Mouse (Mus musculus): Measurements from ENCODE around the gene Oasl1. TPM values are rescaled to one million over a fixed set of nuclear protein-coding genes. Genes with fewer than 3 reads are reported as not detected.

Oasl1 gene
- polyA plus RNA-seq, 1 experiment, result 20.1 TPM

DNA sequence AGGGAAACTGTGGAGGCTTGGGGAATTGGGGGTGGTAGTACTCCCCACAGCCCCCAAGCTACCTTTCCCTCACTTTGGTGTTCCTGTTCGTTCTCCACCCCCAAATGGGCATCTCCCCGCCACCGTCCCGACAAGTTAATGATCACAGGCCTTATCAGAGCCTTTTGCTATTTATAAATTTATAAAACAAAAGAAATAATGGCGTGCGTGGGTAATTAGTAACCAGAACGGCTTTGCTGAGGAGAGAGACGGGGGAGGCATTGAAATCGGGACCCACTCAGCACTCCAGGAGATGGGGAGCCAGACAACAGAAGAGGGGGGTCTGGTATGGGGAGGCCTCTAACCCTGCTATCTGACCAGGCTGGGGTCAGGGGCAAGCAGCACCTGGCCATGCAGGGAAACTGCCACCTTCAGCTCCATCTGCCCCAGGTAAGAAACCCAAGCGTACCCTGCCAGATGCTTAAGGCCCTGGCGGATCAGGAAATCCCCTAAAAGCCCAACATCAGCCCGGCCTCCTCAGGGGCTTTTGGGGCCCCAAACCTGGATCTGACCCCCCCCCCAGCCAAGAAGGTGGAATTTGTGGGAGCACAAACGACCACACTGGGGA, 46.7 kb downstream of the Oasl1 start:
- Histone ChIP-seq H3K27me3 (ENCODE audit: control insufficient read depth, insufficient read depth, low read length) (no peaks in the 10 kb centered on the region), H3K36me3 (ENCODE audit: control insufficient read depth, insufficient read depth, low read length) (no peaks in the 10 kb centered on the region), H3K4me1 (replicated peaks; ENCODE audit: control insufficient read depth, insufficient read depth, low read length) (0 out of 2 replicates have a peak, but pooled peaks cover 5% of the 10 kb centered on the region), H3K27ac (ENCODE audit: control insufficient read depth, insufficient read depth, low read length) (no peak overlapping the region), H3K4me3 (ENCODE audit: control insufficient read depth, insufficient read depth, low read length) (no peak overlapping the region)
- TF ChIP-seq POLR2A (IDR thresholded peaks at IDR 0.05; ENCODE audit: control insufficient read depth, extremely low read depth, insufficient read depth, low read length, poor library complexity), result no peak
- no peak for TF ChIP-seq CTCF (IDR thresholded peaks at IDR 0.05; ENCODE audit: borderline replicate concordance, control insufficient read depth, extremely low read depth, insufficient read depth, low read length, poor library complexity)
- 91% methylated on average over 13 of the region's 13 CpGs for WGBS
- DNase-seq, result no peak

DNA sequence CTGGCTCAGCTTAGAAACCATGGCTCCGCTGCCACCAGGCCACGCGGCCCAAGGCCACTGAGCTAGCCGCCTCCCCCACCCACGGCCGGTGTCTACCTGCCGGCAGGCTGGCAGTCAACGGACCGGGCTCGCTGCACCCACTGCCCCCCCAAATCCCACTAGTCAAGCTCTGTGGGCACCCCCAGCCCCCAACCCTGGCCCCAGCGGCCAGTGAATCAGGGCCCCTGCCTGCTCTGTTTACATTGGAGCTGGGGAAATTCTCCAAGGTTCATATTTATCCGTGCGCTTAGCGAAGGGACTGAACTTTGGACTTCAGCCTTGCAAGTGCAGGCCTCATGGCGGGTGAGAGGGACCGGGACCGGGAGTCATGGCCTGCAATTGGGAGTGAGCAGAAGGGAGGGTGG, 47.8 kb downstream of the Oasl1 start, which contains the start of gene Hnf1a:
TSS of gene Hnf1a (minus strand) at position 271 of the 404 bp plus-strand sequence.
- Histone ChIP-seq H3K4me3 (ENCODE audit: control insufficient read depth, insufficient read depth, low read length) (no peak within 1 kb of the TSS), H3K27ac (ENCODE audit: control insufficient read depth, insufficient read depth, low read length) (no peak within 1 kb of the TSS), H3K27me3 (ENCODE audit: control insufficient read depth, insufficient read depth, low read length) (no peaks in the 10 kb centered on the region), H3K36me3 (ENCODE audit: control insufficient read depth, insufficient read depth, low read length) (no peaks in the 10 kb centered on the region), H3K4me1 (replicated peaks; ENCODE audit: control insufficient read depth, insufficient read depth, low read length) (no peaks in the 10 kb centered on the region)
- WGBS, result 95% methylated on average over 17 of the region's 17 CpGs
- TF ChIP-seq POLR2A (IDR thresholded peaks at IDR 0.05; ENCODE audit: control insufficient read depth, extremely low read depth, insufficient read depth, low read length, poor library complexity) (no peak), CTCF (IDR thresholded peaks at IDR 0.05; ENCODE audit: borderline replicate concordance, control insufficient read depth, extremely low read depth, insufficient read depth, low read length, poor library complexity) (no peak)
- no peak for DNase-seq

DNA sequence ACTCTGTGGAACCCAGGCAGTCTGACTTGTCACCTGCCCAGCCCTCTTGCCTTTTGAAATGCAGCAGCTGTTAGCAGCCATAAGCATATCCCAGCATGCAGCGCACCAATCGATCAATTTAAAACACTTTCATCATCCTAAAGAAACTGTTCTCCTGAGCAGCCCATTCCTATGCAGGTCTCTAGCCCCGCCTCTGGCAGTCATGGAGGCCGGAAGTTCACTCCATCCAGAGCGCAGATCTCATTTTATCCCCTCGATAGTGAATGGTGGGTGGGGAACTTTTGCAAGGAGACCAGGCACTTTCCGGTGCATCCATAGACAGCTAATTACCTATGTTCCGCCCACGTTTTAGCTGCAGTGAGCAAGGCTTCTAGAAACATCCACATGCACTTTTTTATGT, 49.2 kb downstream of the Oasl1 start:
- DNase-seq, result no peak
- no peak for TF ChIP-seq CTCF (IDR thresholded peaks at IDR 0.05; ENCODE audit: borderline replicate concordance, control insufficient read depth, extremely low read depth, insufficient read depth, low read length, poor library complexity)
- TF ChIP-seq POLR2A (IDR thresholded peaks at IDR 0.05; ENCODE audit: control insufficient read depth, extremely low read depth, insufficient read depth, low read length, poor library complexity), result no peak
- WGBS, result 94% methylated on average over 9 of the region's 9 CpGs
- Histone ChIP-seq H3K36me3 (ENCODE audit: control insufficient read depth, insufficient read depth, low read length) (no peaks in the 10 kb centered on the region), H3K27ac (ENCODE audit: control insufficient read depth, insufficient read depth, low read length) (no peak overlapping the region), H3K4me1 (replicated peaks; ENCODE audit: control insufficient read depth, insufficient read depth, low read length) (no peaks in the 10 kb centered on the region), H3K27me3 (ENCODE audit: control insufficient read depth, insufficient read depth, low read length) (no peaks in the 10 kb centered on the region), H3K4me3 (ENCODE audit: control insufficient read depth, insufficient read depth, low read length) (no peak overlapping the region)

DNA sequence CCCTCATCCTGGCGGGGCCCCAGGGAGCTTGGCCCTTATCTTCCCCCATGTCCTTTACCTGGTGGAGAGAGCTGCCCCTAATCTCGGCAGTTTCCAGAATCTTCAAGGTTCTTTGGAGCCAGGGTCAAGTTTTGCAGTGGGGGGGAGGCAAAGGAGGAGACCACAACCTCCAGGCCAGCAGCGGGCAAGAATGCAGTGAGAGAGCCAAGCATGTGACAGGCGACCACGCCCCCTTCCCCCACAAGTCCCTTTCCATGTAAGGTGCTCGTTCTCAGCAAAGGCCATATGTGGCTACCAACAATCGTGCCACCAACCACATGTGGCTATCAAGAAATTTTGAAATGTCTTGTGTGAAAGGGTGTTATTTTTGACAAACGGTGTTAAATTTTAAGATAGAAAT, 50.1 kb downstream of the Oasl1 start:
- no peak for DNase-seq
- 86% methylated on average over 8 of the region's 8 CpGs for WGBS
- H3K27ac ChIP-seq (ENCODE audit: control insufficient read depth, insufficient read depth, low read length), result no peak overlapping the region
- no peaks in the 10 kb centered on the region for H3K4me1 ChIP-seq (replicated peaks; ENCODE audit: control insufficient read depth, insufficient read depth, low read length)
- H3K4me3 ChIP-seq (ENCODE audit: control insufficient read depth, insufficient read depth, low read length), result no peak overlapping the region
- TF ChIP-seq CTCF (IDR thresholded peaks at IDR 0.05; ENCODE audit: borderline replicate concordance, control insufficient read depth, extremely low read depth, insufficient read depth, low read length, poor library complexity) (no peak), POLR2A (IDR thresholded peaks at IDR 0.05; ENCODE audit: control insufficient read depth, extremely low read depth, insufficient read depth, low read length, poor library complexity) (no peak)
- no peaks in the 10 kb centered on the region for H3K36me3 ChIP-seq (ENCODE audit: control insufficient read depth, insufficient read depth, low read length)
- no peaks in the 10 kb centered on the region for H3K27me3 ChIP-seq (ENCODE audit: control insufficient read depth, insufficient read depth, low read length)

DNA sequence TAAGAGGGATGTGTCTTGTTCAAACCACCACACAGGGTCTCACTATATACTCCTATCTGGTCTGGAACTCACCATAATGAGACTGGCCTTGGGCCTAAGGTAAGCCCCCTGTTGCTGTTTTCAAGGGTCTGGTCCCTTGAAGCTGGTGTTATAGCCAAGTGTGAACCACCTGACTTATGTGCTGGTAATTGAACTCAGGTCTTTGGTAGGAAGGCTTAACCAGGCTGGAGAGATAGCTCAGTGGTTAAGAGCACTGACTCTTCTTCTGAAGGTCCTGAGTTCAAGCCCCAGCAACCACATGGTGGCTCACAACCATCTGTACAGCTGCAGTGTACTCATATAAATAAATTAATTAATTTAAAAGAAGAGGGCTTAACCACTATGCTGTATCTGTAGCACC, 53.9 kb downstream of the Oasl1 start:
- DNase-seq, result no peak
- TF ChIP-seq CTCF (IDR thresholded peaks at IDR 0.05; ENCODE audit: borderline replicate concordance, control insufficient read depth, extremely low read depth, insufficient read depth, low read length, poor library complexity) (no peak), POLR2A (IDR thresholded peaks at IDR 0.05; ENCODE audit: control insufficient read depth, extremely low read depth, insufficient read depth, low read length, poor library complexity) (no peak)
- peaks cover 11% of the 10 kb centered on the region for H3K4me1 ChIP-seq (replicated peaks; ENCODE audit: control insufficient read depth, insufficient read depth, low read length)
- H3K36me3 ChIP-seq (ENCODE audit: control insufficient read depth, insufficient read depth, low read length), result no peaks in the 10 kb centered on the region
- no peak overlapping the region for H3K4me3 ChIP-seq (ENCODE audit: control insufficient read depth, insufficient read depth, low read length)
- no peak overlapping the region for H3K27ac ChIP-seq (ENCODE audit: control insufficient read depth, insufficient read depth, low read length)
- no peaks in the 10 kb centered on the region for H3K27me3 ChIP-seq (ENCODE audit: control insufficient read depth, insufficient read depth, low read length)

DNA sequence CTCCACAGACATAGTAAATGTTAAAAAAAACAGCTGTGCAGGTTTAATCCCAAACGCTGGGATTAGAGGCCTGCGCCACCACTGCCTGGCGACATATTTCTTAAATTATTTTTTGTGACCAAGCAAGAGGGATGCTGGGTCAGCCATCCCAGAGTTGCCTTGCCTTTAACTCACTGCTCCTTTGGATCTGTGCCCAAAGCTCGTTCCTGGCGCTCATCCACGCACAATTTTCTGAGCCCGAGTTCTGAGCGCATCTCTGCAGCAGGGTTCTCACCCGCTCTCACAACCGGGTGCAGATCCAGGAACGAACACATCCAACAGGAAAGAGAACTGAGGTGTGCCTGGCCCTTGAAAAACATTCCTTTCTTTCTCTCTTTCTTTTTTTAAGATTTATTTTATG, 55.4 kb downstream of the Oasl1 start:
- Histone ChIP-seq H3K27me3 (ENCODE audit: control insufficient read depth, insufficient read depth, low read length) (no peaks in the 10 kb centered on the region), H3K4me3 (ENCODE audit: control insufficient read depth, insufficient read depth, low read length) (no peak overlapping the region), H3K27ac (ENCODE audit: control insufficient read depth, insufficient read depth, low read length) (no peak overlapping the region), H3K36me3 (ENCODE audit: control insufficient read depth, insufficient read depth, low read length) (no peaks in the 10 kb centered on the region), H3K4me1 (replicated peaks; ENCODE audit: control insufficient read depth, insufficient read depth, low read length) (peaks cover 11% of the 10 kb centered on the region)
- no peak for TF ChIP-seq CTCF (IDR thresholded peaks at IDR 0.05; ENCODE audit: borderline replicate concordance, control insufficient read depth, extremely low read depth, insufficient read depth, low read length, poor library complexity)
- TF ChIP-seq POLR2A (IDR thresholded peaks at IDR 0.05; ENCODE audit: control insufficient read depth, extremely low read depth, insufficient read depth, low read length, poor library complexity), result no peak
- DNase-seq, result no peak
- 81% methylated on average over 11 of the region's 11 CpGs for WGBS

DNA sequence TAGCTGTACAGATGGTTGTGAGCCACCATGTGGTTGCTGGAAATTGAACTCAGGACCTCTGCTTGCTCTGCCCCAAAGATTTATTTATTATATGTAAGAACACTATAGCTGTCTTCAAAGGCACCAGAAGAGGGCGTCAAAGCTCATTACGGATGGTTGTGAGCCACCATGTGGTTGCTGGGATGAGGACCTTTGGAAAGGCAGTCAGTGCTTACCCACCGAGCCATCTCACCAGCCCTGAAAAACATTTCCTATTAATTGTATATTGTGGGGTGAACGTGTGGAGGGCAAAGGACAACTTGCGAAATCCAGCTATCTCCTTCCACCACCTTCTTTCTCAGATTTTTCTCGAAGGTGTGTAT, 55.8 kb downstream of the Oasl1 start:
- Histone ChIP-seq H3K36me3 (ENCODE audit: control insufficient read depth, insufficient read depth, low read length) (no peaks in the 10 kb centered on the region), H3K4me3 (ENCODE audit: control insufficient read depth, insufficient read depth, low read length) (no peak overlapping the region), H3K27me3 (ENCODE audit: control insufficient read depth, insufficient read depth, low read length) (no peaks in the 10 kb centered on the region), H3K4me1 (replicated peaks; ENCODE audit: control insufficient read depth, insufficient read depth, low read length) (peaks cover 11% of the 10 kb centered on the region), H3K27ac (ENCODE audit: control insufficient read depth, insufficient read depth, low read length) (no peak overlapping the region)
- DNase-seq, result no peak
- 4% methylated on average over 6 of the region's 6 CpGs for WGBS
- TF ChIP-seq CTCF (IDR thresholded peaks at IDR 0.05; ENCODE audit: borderline replicate concordance, control insufficient read depth, extremely low read depth, insufficient read depth, low read length, poor library complexity) (no peak), POLR2A (IDR thresholded peaks at IDR 0.05; ENCODE audit: control insufficient read depth, extremely low read depth, insufficient read depth, low read length, poor library complexity) (no peak)
